Mouse (Mus musculus): ENCODE results near the gene Pde4a.
A peak's percentile ranks its signal among the peaks of the same experiment; 100 is the strongest.

Pde4a gene

DNA sequence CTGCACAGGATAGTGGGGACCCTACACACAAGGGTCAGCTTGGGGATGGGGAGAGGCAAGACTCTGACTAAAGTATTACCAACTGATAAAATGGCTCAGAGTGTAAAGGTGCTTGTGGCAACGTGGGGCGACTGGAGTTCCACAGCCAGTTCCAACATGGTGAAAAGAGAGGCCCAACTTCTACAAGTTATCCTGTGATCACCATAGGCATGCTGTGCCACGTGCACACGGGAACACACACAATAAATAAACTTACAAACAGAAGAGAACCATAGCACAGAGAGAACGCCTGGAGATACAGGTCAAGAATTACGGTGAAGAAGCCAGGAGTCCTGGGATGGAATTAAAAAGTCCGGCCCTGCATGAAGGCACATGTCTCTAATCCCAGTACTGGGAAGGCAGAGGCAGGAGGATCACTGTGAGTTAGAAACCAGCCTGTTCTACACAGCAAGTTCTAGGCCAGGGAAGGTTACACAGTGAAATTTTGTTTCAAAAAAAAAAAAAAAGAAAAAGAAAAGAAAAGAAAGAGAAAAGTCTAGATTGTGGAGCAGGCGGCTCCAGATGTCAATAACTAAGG, 16.3 kb upstream of the Pde4a start:
- DNase-seq (ENCODE audit: low spot score in 2 of 2) = no peak

- peak; percentile 82 to 91 for DNase-seq (ENCODE audit: low spot score in 2 of 2)
Observed at GRCm38 (mm10) chr9:21149654-21150419, 15.7 kb upstream of the Pde4a start, which contains the start of gene Cdc37. Cdc37 (minus strand) TSS chr9:21149982.

DNA sequence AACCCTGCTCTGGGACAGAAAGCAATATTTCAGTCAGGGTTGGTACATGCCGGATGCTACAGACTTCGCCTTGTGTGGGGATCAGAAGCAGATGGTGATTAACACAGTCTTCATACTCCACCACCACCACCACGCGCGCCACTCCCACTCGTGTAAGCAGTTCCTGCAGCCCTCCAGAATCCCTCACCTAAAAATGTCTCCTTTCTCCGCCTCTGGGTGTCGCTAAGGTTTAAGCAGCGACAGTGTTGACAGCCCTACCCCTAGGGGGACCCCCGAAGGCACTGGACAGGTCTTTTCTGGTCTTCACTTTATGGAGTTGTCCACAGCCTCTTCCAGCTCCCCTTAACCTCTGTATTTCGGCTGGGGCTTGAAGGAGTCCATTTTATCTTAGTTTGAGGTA, 12.8 kb upstream of the Pde4a start:
- peak in 1 of 2 experiments; percentile 60 for DNase-seq (ENCODE audit: low spot score in 2 of 2)

DNA sequence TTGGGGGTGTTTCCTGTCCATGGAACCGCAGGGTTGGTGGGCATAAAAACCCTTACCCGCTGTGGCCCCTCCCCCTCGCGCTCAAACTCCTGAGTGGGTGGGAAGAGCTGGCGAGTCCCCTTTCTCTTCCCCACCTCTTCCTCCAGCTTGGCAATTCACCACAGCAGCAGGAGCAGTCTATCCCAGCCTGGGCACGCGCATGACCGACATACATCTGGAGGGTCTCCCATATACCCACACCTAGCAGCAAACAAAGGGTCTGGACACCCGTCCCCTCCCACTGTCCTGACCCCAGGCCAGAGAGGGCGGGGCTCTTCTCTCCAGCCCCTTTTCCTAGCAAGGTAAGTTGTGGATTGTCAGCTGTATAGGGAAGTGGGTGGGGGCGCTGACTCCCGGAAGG, 12.2 kb upstream of the Pde4a start:
- no peak for DNase-seq (ENCODE audit: low spot score in 2 of 2)

- no peak for DNase-seq (ENCODE audit: low spot score in 2 of 2)
Observed at GRCm38 (mm10) chr9:21153833-21154232, 11.7 kb upstream of the Pde4a start.

DNA sequence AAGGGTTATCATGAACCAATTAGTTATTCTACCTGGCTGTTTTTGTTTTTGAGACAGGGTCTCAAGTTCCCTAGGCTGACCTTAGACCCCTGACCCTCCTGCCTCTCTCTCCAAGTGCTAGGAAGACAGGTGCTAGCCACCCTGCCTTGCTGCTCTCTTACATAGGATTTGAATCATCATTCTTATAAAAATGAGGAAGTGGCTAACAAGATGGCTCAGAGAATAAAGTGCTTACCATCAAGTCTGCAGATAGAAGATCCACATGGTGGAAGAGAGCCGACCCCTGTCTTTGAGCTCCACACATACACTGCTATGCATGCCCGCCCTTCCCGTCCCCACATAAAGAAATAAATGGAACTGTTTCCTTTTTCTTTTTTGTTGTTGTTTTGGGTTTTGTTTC, 10.7 kb upstream of the Pde4a start:
- no peak for DNase-seq (ENCODE audit: low spot score in 2 of 2)

DNA sequence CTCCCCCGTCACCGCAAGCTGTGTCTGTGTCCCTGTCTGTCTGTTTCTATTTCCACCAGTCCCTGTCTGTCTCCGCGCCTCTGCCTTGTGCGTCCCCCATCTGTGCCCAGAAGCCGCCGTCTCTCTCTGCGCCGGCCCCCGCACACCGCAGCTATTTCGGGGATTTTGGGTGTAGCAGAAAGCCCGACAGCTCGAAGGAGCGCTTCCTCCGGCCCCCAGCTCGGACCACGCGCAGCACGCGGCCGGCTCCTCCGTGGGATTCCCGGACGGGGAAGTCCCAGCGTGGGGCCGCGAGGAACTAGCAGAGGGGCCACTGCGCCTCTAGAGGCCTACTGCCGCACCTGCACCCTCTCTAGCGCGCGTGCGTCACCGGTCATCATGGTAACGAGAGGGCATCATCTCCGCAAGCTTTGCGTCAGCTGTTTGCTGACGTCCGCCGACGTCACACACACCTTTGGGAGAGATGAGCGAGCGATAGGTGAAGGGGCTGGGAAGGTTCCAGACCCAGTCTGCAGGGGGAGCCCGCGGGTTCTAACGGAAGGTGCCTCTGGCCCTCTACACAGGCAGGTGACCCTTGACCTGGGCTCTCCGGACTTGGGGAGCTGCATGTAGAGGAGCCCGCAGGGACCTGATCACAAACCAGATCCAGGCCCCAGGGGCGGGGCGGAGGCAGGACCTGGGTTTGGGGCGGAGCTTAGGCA, 4.2 kb upstream of the Pde4a start:
- peak; percentile 72 to 78 for DNase-seq (ENCODE audit: low spot score in 2 of 2)

DNA sequence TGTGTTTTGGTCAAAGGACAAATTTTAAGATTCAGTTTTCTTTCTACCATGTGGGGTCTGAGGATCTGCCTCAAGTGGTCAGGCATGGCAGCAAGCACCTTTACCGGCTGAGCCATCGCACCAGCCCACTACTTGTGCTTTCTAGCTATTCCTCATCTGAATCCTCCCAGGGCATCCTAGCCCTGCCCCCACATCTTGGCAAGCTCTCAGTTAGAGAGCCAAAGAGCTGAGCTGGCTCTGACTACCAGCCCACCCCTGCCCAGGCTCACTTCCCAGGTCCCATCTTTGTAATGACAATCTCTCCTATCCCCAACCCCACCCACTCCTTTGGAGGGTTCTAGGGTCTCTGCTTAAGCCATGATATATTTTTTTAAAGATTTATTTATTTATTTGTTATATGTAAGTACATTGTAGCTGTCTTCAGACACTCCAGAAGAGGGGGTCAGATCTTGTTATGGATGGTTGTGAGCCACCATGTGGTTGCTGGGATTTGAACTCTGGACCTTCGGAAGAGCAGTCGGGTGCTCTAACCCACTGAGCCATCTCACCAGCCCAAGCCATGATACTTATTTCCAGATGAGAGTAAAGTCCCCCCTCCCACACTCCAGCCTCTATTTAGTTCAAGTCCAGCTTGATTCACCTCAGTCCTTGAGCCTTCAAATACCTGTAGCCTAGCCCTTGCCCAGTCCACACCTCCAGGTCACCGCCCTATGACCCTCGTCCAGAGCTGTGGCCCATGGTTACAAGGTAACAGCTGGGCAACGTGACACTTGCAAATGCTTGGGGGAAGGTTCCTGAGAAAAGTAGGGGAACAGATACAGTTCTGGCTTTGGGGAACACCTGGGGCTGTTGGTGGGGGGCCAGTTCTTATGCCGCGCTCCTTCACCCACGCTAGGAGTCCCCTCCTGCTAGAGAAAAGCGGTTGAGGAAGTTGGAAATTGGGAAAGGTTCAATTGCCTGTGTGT, 2.1 kb upstream of the Pde4a start:
- DNase-seq (ENCODE audit: low spot score in 2 of 2) = no peak

- DNase-seq (ENCODE audit: low spot score in 2 of 2) = no peak
Observed at GRCm38 (mm10) chr9:21164072-21164471, 1.4 kb upstream of the Pde4a start.

GRCm38 (mm10) chr9:21165952-21166451, 488 bp downstream of the Pde4a start:
- peak in 1 of 2 experiments; percentile 75 for DNase-seq (ENCODE audit: low spot score in 2 of 2)

- DNase-seq (ENCODE audit: low spot score in 2 of 2) = no peak
Observed at GRCm38 (mm10) chr9:21166516-21166915, 1.0 kb downstream of the Pde4a start.

GRCm38 (mm10) chr9:21167140-21168097, 1.9 kb downstream of the Pde4a start:
- DNase-seq (ENCODE audit: low spot score in 2 of 2) = peak in 1 of 2 experiments; percentile 37

DNA sequence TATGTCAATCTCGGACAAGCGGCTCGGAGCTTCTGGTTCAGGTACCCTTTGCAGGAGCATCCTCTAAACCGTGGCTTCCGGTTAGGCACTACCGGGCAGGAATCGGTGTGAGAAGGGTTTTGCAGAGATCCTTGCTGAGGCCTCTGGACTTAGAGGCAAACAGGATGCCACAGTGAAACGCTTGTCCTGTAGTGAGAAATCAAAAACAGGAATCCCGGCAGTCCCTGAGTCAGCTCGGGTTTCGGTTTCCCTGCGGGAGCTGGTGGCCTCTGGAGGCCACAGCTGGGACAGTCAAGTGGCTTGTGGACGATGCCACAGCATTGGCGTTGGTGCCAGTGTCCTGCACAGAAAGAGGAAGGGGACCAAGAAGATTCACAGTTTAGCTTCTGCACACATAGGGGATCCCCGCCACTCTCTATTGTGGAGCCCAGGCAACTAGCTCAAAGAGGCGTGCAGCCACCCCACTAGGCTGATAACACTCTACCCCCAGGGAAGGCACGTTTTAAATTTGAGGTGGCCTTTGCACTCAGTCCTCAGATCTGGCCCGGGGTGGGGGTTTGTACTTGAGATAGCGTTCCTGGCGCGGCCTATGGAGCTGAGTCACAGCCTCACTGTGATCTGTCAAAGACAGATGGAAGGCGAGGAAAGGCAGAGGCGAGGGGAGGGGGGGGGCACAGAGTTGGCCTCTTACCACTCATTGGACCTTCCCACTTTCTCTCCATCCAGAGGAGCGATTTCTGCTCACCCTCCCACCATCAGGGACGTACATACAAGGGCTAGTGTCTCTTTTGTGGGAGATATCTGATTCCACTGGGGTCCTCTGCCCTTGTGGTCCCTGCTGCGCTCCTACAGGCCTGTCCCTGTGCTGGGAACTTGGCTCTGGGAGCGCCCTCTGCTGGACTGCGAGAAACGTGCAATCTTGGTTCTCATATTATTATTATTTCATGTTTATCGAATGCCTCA, 2.9 kb downstream of the Pde4a start:
- peak; percentile 57 to 82 for DNase-seq (ENCODE audit: low spot score in 2 of 2)

GRCm38 (mm10) chr9:21169157-21169556, 3.6 kb downstream of the Pde4a start:
- no peak for DNase-seq (ENCODE audit: low spot score in 2 of 2)

GRCm38 (mm10) chr9:21172364-21172763, 6.8 kb downstream of the Pde4a start:
- DNase-seq (ENCODE audit: low spot score in 2 of 2) = no peak

GRCm38 (mm10) chr9:21180402-21180801, 14.9 kb downstream of the Pde4a start:
- no peak for DNase-seq (ENCODE audit: low spot score in 2 of 2)

GRCm38 (mm10) chr9:21180841-21181240, 15.3 kb downstream of the Pde4a start:
- no peak for DNase-seq (ENCODE audit: low spot score in 2 of 2)

DNA sequence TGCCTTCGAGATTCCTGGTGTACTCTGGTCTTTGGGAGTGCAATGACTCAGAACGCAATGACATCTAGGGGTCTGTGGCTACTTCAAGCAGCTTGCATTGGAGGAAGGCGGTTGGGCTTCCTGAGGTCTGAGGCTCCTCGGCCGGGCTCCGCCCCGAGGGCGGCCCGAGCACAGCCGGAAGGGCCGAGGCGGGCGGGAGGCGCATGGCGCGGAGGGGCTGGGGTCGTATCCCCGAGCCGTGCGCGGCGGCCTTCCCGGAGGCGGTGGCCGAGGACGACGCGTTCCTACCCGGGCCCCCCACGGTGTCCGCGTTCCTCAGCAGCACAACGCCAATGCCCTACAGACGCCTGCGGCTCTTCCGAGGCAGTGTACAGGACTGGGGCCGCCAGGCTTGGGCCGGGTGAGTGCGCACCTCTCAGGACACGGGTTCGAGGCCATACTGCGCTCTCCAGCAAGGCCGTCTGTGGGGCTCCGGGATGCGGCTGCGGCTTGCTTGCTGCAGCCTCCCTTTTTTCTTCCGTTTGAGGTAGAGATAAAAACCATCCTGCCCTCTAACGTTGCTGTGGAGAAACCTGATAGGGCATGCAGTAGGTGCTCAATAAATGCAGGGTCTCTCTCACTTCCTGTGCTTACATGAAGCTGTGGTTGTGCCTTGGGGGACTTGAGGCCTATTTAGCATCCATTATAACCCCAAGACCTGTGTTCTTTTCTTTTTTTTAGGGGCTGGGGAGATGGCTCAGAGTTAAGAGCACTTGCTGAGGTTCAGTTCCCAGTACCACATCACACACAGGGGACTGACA, 16.1 kb downstream of the Pde4a start:
- DNase-seq (ENCODE audit: low spot score in 2 of 2) = no peak
